Mouse (Mus musculus): ENCODE measurements at regions not wholly inside any gene's neighbourhood (a gene's known extent, or its start where the extent isn't known, plus 50 kb on each side); places are given as distances from the start of the nearest gene placed in this dataset.

DNA sequence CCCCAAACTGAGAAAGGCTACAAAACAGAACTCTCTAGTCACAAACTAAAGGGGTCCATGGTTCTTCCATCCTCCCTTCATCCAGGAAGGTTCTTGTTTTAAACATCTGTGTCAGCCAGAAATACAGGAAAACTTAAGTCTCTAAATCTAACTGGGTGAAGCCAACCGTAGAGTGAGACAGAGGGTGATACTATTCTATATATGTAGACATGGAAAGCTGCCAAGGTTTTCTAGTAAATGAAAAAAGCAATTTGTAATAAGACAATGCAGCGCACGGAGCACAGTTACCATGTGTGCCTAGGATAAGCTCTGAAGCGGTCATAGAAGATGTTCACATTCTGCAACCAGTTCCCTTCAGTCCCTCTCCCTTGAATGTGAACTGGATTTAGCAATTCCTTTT, 55.4 kb downstream of the Ppp1r3c start:
- DNase-seq (ENCODE audit: low spot score, missing footprints) (peak; percentile 80), ATAC-seq (ENCODE audit: low FRiP score) (no peak)
- Histone ChIP-seq H3K27me3 (ENCODE audit: control insufficient read depth, insufficient read depth, low read length) (no peaks in the 10 kb centered on the region), H3K27ac (ENCODE audit: low read depth, low read length) (no peak overlapping the region), H3K4me2 (no peak overlapping the region), H3K4me3 (ENCODE audit: low read depth, low read length) (no peak overlapping the region), H3K36me3 (ENCODE audit: control insufficient read depth, insufficient read depth, low read length) (no peaks in the 10 kb centered on the region), H3K9me3 (ENCODE audit: control insufficient read depth, low read length) (no peaks in the 10 kb centered on the region), H3K9ac (ENCODE audit: low read length) (no peak overlapping the region), H3K4me1 (ENCODE audit: control insufficient read depth, insufficient read depth, low read length) (no peaks in the 10 kb centered on the region)
- 91% methylated on average over 4 of the region's 4 CpGs for WGBS

GRCm38 (mm10) chr19:36680322-36680721, 56.1 kb downstream of the Ppp1r3c start:
- H3K4me1 ChIP-seq (ENCODE audit: control insufficient read depth, insufficient read depth, low read length), result no peaks in the 10 kb centered on the region
- no peak for ATAC-seq (ENCODE audit: low FRiP score)
- WGBS, result 90% methylated on average over 2 of the region's 2 CpGs
- no peaks in the 10 kb centered on the region for H3K27me3 ChIP-seq (ENCODE audit: control insufficient read depth, insufficient read depth, low read length)
- H3K27ac ChIP-seq (ENCODE audit: low read depth, low read length), result no peak overlapping the region
- H3K4me2 ChIP-seq, result no peak overlapping the region
- no peak overlapping the region for H3K9ac ChIP-seq (ENCODE audit: low read length)
- no peaks in the 10 kb centered on the region for H3K9me3 ChIP-seq (ENCODE audit: control insufficient read depth, low read length)
- peak; percentile 61 for DNase-seq (ENCODE audit: low spot score, missing footprints)
- H3K4me3 ChIP-seq (ENCODE audit: low read depth, low read length), result no peak overlapping the region
- H3K36me3 ChIP-seq (ENCODE audit: control insufficient read depth, insufficient read depth, low read length), result no peaks in the 10 kb centered on the region

DNA sequence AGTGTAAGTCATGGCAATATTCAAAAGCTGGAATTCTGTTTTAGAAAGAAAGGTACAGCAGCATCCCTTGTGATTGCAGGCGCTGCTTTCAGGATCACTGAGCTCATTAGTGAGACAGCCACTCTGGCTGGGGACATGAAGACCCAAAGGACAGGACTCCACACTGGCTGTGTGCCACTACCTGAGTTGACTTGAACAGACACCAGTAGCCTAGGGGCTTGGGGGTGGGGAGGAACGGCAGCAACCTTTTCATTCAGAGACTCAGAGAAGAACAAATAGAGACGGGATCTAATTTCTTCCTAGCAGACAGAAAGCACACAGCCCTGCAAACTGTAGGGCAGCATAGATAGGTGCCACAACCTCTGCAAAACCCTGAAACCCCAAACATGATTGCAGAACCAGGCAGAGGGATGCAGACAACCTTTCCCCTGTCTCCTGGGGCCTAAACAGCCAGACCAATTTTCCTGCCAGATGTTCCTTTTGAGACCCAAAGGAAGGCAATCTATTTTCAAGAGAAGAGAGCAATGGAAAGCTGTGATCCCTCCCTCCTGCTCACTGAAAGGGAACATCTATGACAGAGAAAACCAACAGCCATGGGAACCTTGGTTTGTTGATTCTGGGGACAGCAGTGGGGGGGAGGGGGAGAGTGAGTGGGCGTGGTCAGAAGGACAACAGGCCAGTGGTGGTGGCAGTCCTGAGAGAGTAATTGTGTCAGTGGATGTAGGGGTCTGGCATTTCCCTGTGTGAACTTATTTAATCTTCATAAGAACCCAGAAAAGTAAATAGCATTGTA, 57.2 kb downstream of the Ppp1r3c start:
- Histone ChIP-seq H3K4me1 (ENCODE audit: control insufficient read depth, insufficient read depth, low read length) (no peaks in the 10 kb centered on the region), H3K27ac (ENCODE audit: low read depth, low read length) (no peak overlapping the region), H3K4me2 (no peak overlapping the region), H3K27me3 (ENCODE audit: control insufficient read depth, insufficient read depth, low read length) (no peaks in the 10 kb centered on the region), H3K4me3 (ENCODE audit: low read depth, low read length) (no peak overlapping the region), H3K9me3 (ENCODE audit: control insufficient read depth, low read length) (no peaks in the 10 kb centered on the region), H3K36me3 (ENCODE audit: control insufficient read depth, insufficient read depth, low read length) (no peaks in the 10 kb centered on the region), H3K9ac (ENCODE audit: low read length) (no peak overlapping the region)
- WGBS, result 25% methylated on average over 4 of the region's 4 CpGs
- DNase-seq (ENCODE audit: low spot score, missing footprints) (peak; percentile 84), ATAC-seq (ENCODE audit: low FRiP score) (peak; percentile 63)

DNA sequence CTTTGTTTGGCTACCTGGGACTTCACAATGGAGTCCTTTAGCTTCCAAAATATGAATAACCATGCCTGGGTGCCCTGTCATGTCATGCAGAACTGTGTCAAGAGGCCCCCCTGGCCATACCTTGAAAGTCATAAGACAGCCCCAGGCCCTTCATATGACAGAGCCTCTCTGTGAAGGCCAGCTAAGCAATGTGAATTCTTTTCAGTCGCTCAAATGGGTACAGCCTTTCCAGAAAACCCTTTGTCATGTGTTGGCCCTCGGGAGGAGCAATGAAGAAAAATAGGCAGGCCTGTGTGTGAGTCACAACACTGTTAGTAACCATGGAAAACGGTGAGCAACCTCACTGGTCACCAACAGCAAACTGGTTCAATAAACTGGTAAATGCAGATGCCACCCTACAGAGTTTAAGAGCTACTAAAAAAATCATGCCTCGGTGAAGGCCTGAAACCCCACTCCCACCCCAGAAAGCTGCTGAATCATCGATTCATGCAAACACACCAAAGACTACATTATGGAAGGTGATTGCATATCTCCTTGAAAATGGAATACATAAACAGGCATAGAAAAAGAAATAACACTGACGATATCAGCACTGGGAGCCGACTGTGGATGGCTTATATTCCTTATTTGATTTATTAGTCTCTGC, 57.9 kb downstream of the Ppp1r3c start:
- no peak overlapping the region for H3K27ac ChIP-seq (ENCODE audit: low read depth, low read length)
- no peaks in the 10 kb centered on the region for H3K4me1 ChIP-seq (ENCODE audit: control insufficient read depth, insufficient read depth, low read length)
- H3K9me3 ChIP-seq (ENCODE audit: control insufficient read depth, low read length), result no peaks in the 10 kb centered on the region
- no peaks in the 10 kb centered on the region for H3K27me3 ChIP-seq (ENCODE audit: control insufficient read depth, insufficient read depth, low read length)
- DNase-seq (ENCODE audit: low spot score, missing footprints), result peak; percentile 62
- H3K4me3 ChIP-seq (ENCODE audit: low read depth, low read length), result no peak overlapping the region
- WGBS, result 85% methylated on average over 7 of the region's 7 CpGs
- no peaks in the 10 kb centered on the region for H3K36me3 ChIP-seq (ENCODE audit: control insufficient read depth, insufficient read depth, low read length)
- no peak overlapping the region for H3K4me2 ChIP-seq
- no peak for ATAC-seq (ENCODE audit: low FRiP score)
- no peak overlapping the region for H3K9ac ChIP-seq (ENCODE audit: low read length)

- Histone ChIP-seq H3K9ac (ENCODE audit: low read length) (no peak overlapping the region), H3K4me1 (ENCODE audit: control insufficient read depth, insufficient read depth, low read length) (no peaks in the 10 kb centered on the region), H3K9me3 (ENCODE audit: control insufficient read depth, low read length) (no peaks in the 10 kb centered on the region), H3K4me3 (ENCODE audit: low read depth, low read length) (no peak overlapping the region), H3K4me2 (no peak overlapping the region), H3K36me3 (ENCODE audit: control insufficient read depth, insufficient read depth, low read length) (no peaks in the 10 kb centered on the region), H3K27me3 (ENCODE audit: control insufficient read depth, insufficient read depth, low read length) (no peaks in the 10 kb centered on the region), H3K27ac (ENCODE audit: low read depth, low read length) (no peak overlapping the region)
- 89% methylated on average over 18 of the region's 18 CpGs for WGBS
- DNase-seq (ENCODE audit: low spot score, missing footprints) (peak; percentile 44), ATAC-seq (ENCODE audit: low FRiP score) (no peak)
These were observed 59.1 kb downstream of the Ppp1r3c start for GRCm38 (mm10) chr19:36677101-36678081.

GRCm38 (mm10) chr19:36674946-36675345, 61.5 kb downstream of the Ppp1r3c start:
- ATAC-seq (ENCODE audit: low FRiP score), result no peak
- Histone ChIP-seq H3K9ac (ENCODE audit: low read length) (no peak overlapping the region), H3K27ac (ENCODE audit: low read depth, low read length) (no peak overlapping the region)

GRCm38 (mm10) chr19:36670813-36671212, 65.6 kb downstream of the Ppp1r3c start:
- Histone ChIP-seq H3K27me3 (ENCODE audit: control insufficient read depth, insufficient read depth, low read length) (no peaks in the 10 kb centered on the region), H3K4me3 (ENCODE audit: low read depth, low read length) (no peak overlapping the region), H3K4me1 (ENCODE audit: control insufficient read depth, insufficient read depth, low read length) (no peaks in the 10 kb centered on the region; the same call in 1 of the 2 replicates), H3K4me2 (no peak overlapping the region), H3K27ac (ENCODE audit: low read depth, low read length) (no peak overlapping the region), H3K9me3 (ENCODE audit: control insufficient read depth, low read length) (no peaks in the 10 kb centered on the region), H3K9ac (ENCODE audit: low read length) (no peak overlapping the region), H3K36me3 (ENCODE audit: control insufficient read depth, insufficient read depth, low read length) (no peaks in the 10 kb centered on the region)
- 53% methylated on average over 7 of the region's 7 CpGs for WGBS
- DNase-seq (ENCODE audit: low spot score, missing footprints), result no peak
- ATAC-seq (ENCODE audit: low FRiP score), result no peak

More at GRCm38 (mm10) chr19:36674946-36675345, 61.5 kb downstream of the Ppp1r3c start:
- WGBS, result 83% methylated on average over 4 of the region's 4 CpGs
- Histone ChIP-seq H3K4me1 (ENCODE audit: control insufficient read depth, insufficient read depth, low read length) (no peaks in the 10 kb centered on the region; the same call in 1 of the 2 replicates), H3K27me3 (ENCODE audit: control insufficient read depth, insufficient read depth, low read length) (no peaks in the 10 kb centered on the region), H3K36me3 (ENCODE audit: control insufficient read depth, insufficient read depth, low read length) (no peaks in the 10 kb centered on the region), H3K4me3 (ENCODE audit: low read depth, low read length) (no peak overlapping the region), H3K4me2 (no peak overlapping the region), H3K9me3 (ENCODE audit: control insufficient read depth, low read length) (no peaks in the 10 kb centered on the region)
- DNase-seq (ENCODE audit: low spot score, missing footprints), result peak; percentile 61

Measured in midbrain, embryonic 11.5 days (tissue).